10 mouse cellular contexts compared by ENCODE assay signal in the genomic region with DNA sequence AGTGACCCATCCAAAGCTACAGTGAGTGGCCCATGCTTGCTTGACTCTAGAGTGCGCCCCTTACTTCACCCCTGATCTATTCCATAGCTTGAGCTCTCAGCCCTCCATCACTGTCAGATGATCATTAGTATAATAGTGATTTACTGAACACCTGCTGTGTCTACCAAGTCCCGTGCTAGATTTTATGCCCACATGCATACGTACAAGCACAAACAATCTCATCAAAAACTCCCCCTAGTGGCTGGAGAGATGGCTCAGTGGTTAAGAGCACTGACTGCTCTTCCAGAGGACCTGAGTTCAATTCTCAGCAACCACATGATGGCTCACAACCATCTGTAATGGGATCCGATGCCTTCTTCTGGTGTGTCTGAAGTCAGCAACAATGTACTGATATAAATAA. TPM values are rescaled to one million over a fixed set of nuclear protein-coding genes. Genes with fewer than 3 reads are reported as not detected.
DNase-seq lines count a peak whose midpoint lies in the region; ATAC-seq and TF ChIP-seq lines count a peak whose summit lies in the region.
"Not testable (repeated sequence)": the region's sequence is repeated elsewhere in the genome, so short reads cannot be mapped to it uniquely, and the experiment has no call there.
"Had no signal": no experiment of that assay in that cellular context is flagged by ENCODE, and none has a peak within 500 bp of the region (broad histone marks: within the 10 kb centered on the region; RNA-seq: fewer than 3 reads in every experiment).

No protein-coding gene starts in this region.

- peak; percentile 76 for DNase-seq in CD4-positive helper T cell, adult 2 months (ENCODE audit: low read depth, low spot score)
- peak; percentile 27 for DNase-seq in adrenal gland, postnatal 14 days
- not testable (repeated sequence) for DNase-seq in heart, postnatal 0 days (ENCODE audit: low spot score); liver, postnatal 0 days
- peak; percentile 29 to 71 for DNase-seq in thymus, postnatal 10 days (ENCODE audit: low spot score in 2 of 2)

- not testable (repeated sequence) for H3K79me2 ChIP-seq in myocyte (ENCODE audit: control insufficient read depth, insufficient read depth)

- peaks cover 35% of the 10 kb centered on the region for H3K4me1 ChIP-seq in erythroblast, embryonic 14.5 days (ENCODE audit: control insufficient read depth)
- not testable (repeated sequence) for H3K4me1 ChIP-seq in heart, postnatal 0 days (ENCODE audit: control insufficient read depth, insufficient read depth); kidney, embryonic 16.5 days (ENCODE audit: insufficient read depth, low read length); liver, postnatal 0 days (ENCODE audit: insufficient read depth)

- not testable (repeated sequence) for H3K27ac ChIP-seq in heart, postnatal 0 days (ENCODE audit: low read depth)
- peak overlapping the region; percentile 88; the same call in 1 of the 2 replicates for H3K27ac ChIP-seq in kidney, embryonic 16.5 days (ENCODE audit: low read length)
- 0 out of 2 replicates have a peak overlapping the region, but pooled peaks have one; percentile 85 for H3K27ac ChIP-seq in liver, postnatal 0 days (ENCODE audit: low read depth)

- H3K9ac ChIP-seq in heart, postnatal 0 days (replicated peaks; ENCODE audit: low read depth, low read length); liver, postnatal 0 days (replicated peaks): not testable (repeated sequence)
- H3K9ac ChIP-seq in kidney, embryonic 16.5 days (replicated peaks; ENCODE audit: low read length): peak overlapping the region; percentile 76; the same call in 1 of the 2 replicates

- not testable (repeated sequence) for TF ChIP-seq EP300 in heart, postnatal 0 days (IDR thresholded peaks at IDR 0.05; ENCODE audit: low read depth); liver, postnatal 0 days (IDR thresholded peaks at IDR 0.05; ENCODE audit: low read depth)

- TF ChIP-seq POLR2A in myocyte (IDR thresholded peaks at IDR 0.05; ENCODE audit: insufficient read length, low read depth): not testable (repeated sequence)

- H3K36me3 ChIP-seq in erythroblast, embryonic 14.5 days (ENCODE audit: control insufficient read depth); heart, postnatal 0 days (replicated peaks; ENCODE audit: control insufficient read depth, insufficient read depth, low read length); kidney, embryonic 16.5 days (ENCODE audit: insufficient read depth, low read length); liver, postnatal 0 days (replicated peaks; ENCODE audit: insufficient read depth, low read length); myocyte (ENCODE audit: control insufficient read depth, insufficient read depth): not testable (repeated sequence)

- H3K27me3 ChIP-seq in erythroblast, embryonic 14.5 days (ENCODE audit: control insufficient read depth); heart, postnatal 0 days (ENCODE audit: control insufficient read depth, insufficient read depth, low read length); kidney, embryonic 16.5 days (ENCODE audit: insufficient read depth, low read length); liver, postnatal 0 days (ENCODE audit: insufficient read depth, low read length); myocyte (ENCODE audit: control insufficient read depth, insufficient read depth, insufficient read length): not testable (repeated sequence)

- 67% methylated on average over 4 of the region's 4 CpGs for WGBS in heart, postnatal 0 days
- WGBS in kidney, embryonic 16.5 days: 50% methylated on average over 4 of the region's 4 CpGs
- 37% methylated on average over 4 of the region's 4 CpGs for WGBS in liver, postnatal 0 days (ENCODE audit: insufficient replicate concordance)

- peak; percentile 30 for TF ChIP-seq CTCF in heart, postnatal 0 days (IDR thresholded peaks at IDR 0.05; ENCODE audit: low read depth)
- peak; percentile 71 for TF ChIP-seq CTCF in liver, postnatal 0 days (IDR thresholded peaks at IDR 0.05; ENCODE audit: low read depth)

- H3ac ChIP-seq in myocyte (ENCODE audit: control insufficient read depth, insufficient read length): not testable (repeated sequence)

- not testable (repeated sequence) for H3K9me3 ChIP-seq in erythroblast, embryonic 14.5 days (ENCODE audit: control insufficient read depth, low read length); heart, postnatal 0 days (replicated peaks; ENCODE audit: control insufficient read depth, low read length); kidney, embryonic 16.5 days (ENCODE audit: low read length); liver, postnatal 0 days (ENCODE audit: low read length)

- not testable (repeated sequence) for ATAC-seq in heart, postnatal 0 days (ENCODE audit: insufficient read depth, low read depth); kidney, embryonic 16.5 days (ENCODE audit: low FRiP score, low TSS enrichment); liver, postnatal 0 days

- H3K4me3 ChIP-seq in erythroblast, embryonic 14.5 days (replicated peaks): peak overlapping the region; percentile 65
- not testable (repeated sequence) for H3K4me3 ChIP-seq in heart, postnatal 0 days (ENCODE audit: low read depth, low read length); kidney, embryonic 16.5 days (ENCODE audit: low read length)
- H3K4me3 ChIP-seq in liver, postnatal 0 days (ENCODE audit: low read depth, low read length): peak overlapping the region; percentile 55
- H3K4me3 ChIP-seq in myocyte: peak overlapping the region; percentile 66

- H3K4me2 ChIP-seq in heart, postnatal 0 days (ENCODE audit: low read depth, low read length): peak overlapping the region; percentile 85; the same call in 1 of the 2 replicates
- H3K4me2 ChIP-seq in kidney, embryonic 16.5 days (replicated peaks; ENCODE audit: low read depth, low read length): peak overlapping the region; percentile 83
- H3K4me2 ChIP-seq in liver, postnatal 0 days (ENCODE audit: low read depth, low read length): peak overlapping the region; percentile 81
- peak overlapping the region; percentile 95 for H3K4me2 ChIP-seq in myocyte (ENCODE audit: low read depth)

RNA-seq across cellular contexts. Expression of a gene that starts 1.4 kb away (rescaled TPM):
- total RNA-seq in adrenal gland, postnatal 14 days (2021): 80.0 and 80.8 TPM in 2 replicates
- 1.4 and 2.0 TPM in 2 replicates for polyA plus RNA-seq in erythroblast, embryonic 14.5 days (2012)
- total RNA-seq in heart, postnatal 0 days (2014; rRNA removed; ENCODE audit: low replicate concordance): 94.0 and 124 TPM in 2 replicates
- 11.7 and 12.0 TPM in 2 replicates for polyA plus RNA-seq in heart, postnatal 0 days (2015; fragmentation: Nextera tagmentation; extraction: Ambion mirVana)
- polyA plus RNA-seq in kidney, embryonic 16.5 days (2015; fragmentation: Nextera tagmentation; extraction: Ambion mirVana): 7.1 and 8.4 TPM in 2 replicates
- 3.5 and 4.3 TPM in 2 replicates for polyA plus RNA-seq in liver, postnatal 0 days (2015; fragmentation: Nextera tagmentation; extraction: Ambion mirVana)
- 26.9 TPM for polyA plus RNA-seq in myocyte (2012; fragmentation: generic; extraction: Trizol)

RNA-seq across cellular contexts. Expression of a gene that starts 1.6 kb away (rescaled TPM):
- 0.59 TPM in 1 of 2 replicates, not detected in the other for total RNA-seq in adrenal gland, postnatal 14 days (2021)
- 1.1 and 1.2 TPM in 2 replicates for polyA plus RNA-seq in erythroblast, embryonic 14.5 days (2012)
- 0.27 TPM in 1 of 2 replicates, not detected in the other for total RNA-seq in heart, postnatal 0 days (2014; rRNA removed; ENCODE audit: low replicate concordance)
- polyA plus RNA-seq in heart, postnatal 0 days (2015; fragmentation: Nextera tagmentation; extraction: Ambion mirVana): 0.58 and 0.71 TPM in 2 replicates
- 1.5 and 1.8 TPM in 2 replicates for polyA plus RNA-seq in kidney, embryonic 16.5 days (2015; fragmentation: Nextera tagmentation; extraction: Ambion mirVana)
- polyA plus RNA-seq in liver, postnatal 0 days (2015; fragmentation: Nextera tagmentation; extraction: Ambion mirVana): 0.70 and 0.71 TPM in 2 replicates
- 0.23 TPM for polyA plus RNA-seq in myocyte (2012; fragmentation: generic; extraction: Trizol)
- total RNA-seq: layer of hippocampus, postnatal 36 days; monocyte, adult 5-6 weeks had no signal

RNA-seq across cellular contexts. Expression of a gene that starts 19.9 kb away (rescaled TPM):
- total RNA-seq in adrenal gland, postnatal 14 days (2021): 0.93 and 1.2 TPM in 2 replicates
- polyA plus RNA-seq in erythroblast, embryonic 14.5 days (2012): 0.01 TPM in 2 replicates
- 1.0 and 3.1 TPM in 2 replicates for total RNA-seq in heart, postnatal 0 days (2014; rRNA removed; ENCODE audit: low replicate concordance)
- polyA plus RNA-seq in heart, postnatal 0 days (2015; fragmentation: Nextera tagmentation; extraction: Ambion mirVana): 0.12 and 0.16 TPM in 2 replicates
- 0.19 and 0.25 TPM in 2 replicates for polyA plus RNA-seq in kidney, embryonic 16.5 days (2015; fragmentation: Nextera tagmentation; extraction: Ambion mirVana)
- 0.02 and 0.05 TPM in 2 replicates for polyA plus RNA-seq in liver, postnatal 0 days (2015; fragmentation: Nextera tagmentation; extraction: Ambion mirVana)
- 0.65 TPM for polyA plus RNA-seq in myocyte (2012; fragmentation: generic; extraction: Trizol)
- total RNA-seq: monocyte, adult 5-6 weeks had no signal

RNA-seq across cellular contexts. Expression of a gene that starts 23.1 kb away (rescaled TPM):
- total RNA-seq in adrenal gland, postnatal 14 days (2021): 212 TPM in 2 replicates
- 3.5 and 9.5 TPM in 2 replicates for polyA plus RNA-seq in erythroblast, embryonic 14.5 days (2012)
- 43.4 and 46.1 TPM in 2 replicates for total RNA-seq in heart, postnatal 0 days (2014; rRNA removed; ENCODE audit: low replicate concordance)
- polyA plus RNA-seq in heart, postnatal 0 days (2015; fragmentation: Nextera tagmentation; extraction: Ambion mirVana): 73.0 and 75.6 TPM in 2 replicates
- 187 and 216 TPM in 2 replicates for polyA plus RNA-seq in kidney, embryonic 16.5 days (2015; fragmentation: Nextera tagmentation; extraction: Ambion mirVana)
- polyA plus RNA-seq in liver, postnatal 0 days (2015; fragmentation: Nextera tagmentation; extraction: Ambion mirVana): 56.0 and 57.7 TPM in 2 replicates
- polyA plus RNA-seq in myocyte (2012; fragmentation: generic; extraction: Trizol): 409 TPM

RNA-seq across cellular contexts. Expression of a gene that starts 25.6 kb away (rescaled TPM):
- total RNA-seq in adrenal gland, postnatal 14 days (2021): 123 and 135 TPM in 2 replicates
- 18.7 and 19.2 TPM in 2 replicates for polyA plus RNA-seq in erythroblast, embryonic 14.5 days (2012)
- 279 and 304 TPM in 2 replicates for total RNA-seq in heart, postnatal 0 days (2014; rRNA removed; ENCODE audit: low replicate concordance)
- polyA plus RNA-seq in heart, postnatal 0 days (2015; fragmentation: Nextera tagmentation; extraction: Ambion mirVana): 58.5 and 62.4 TPM in 2 replicates
- 96.4 and 97.3 TPM in 2 replicates for polyA plus RNA-seq in kidney, embryonic 16.5 days (2015; fragmentation: Nextera tagmentation; extraction: Ambion mirVana)
- polyA plus RNA-seq in liver, postnatal 0 days (2015; fragmentation: Nextera tagmentation; extraction: Ambion mirVana): 33.9 and 37.3 TPM in 2 replicates
- polyA plus RNA-seq in myocyte (2012; fragmentation: generic; extraction: Trizol): 132 TPM
